Mouse (Mus musculus) cerebellum, adult 2 months (tissue): ENCODE results near the gene Gm20909. TPM values are rescaled to one million over a fixed set of nuclear protein-coding genes. Genes with fewer than 3 reads are reported as not detected.
"Not testable (repeated sequence)": the region's sequence is repeated elsewhere in the genome, so short reads cannot be mapped to it uniquely, and the experiment has no call there.

Experiments
- DNase-seq, 2 experiments: peaks; one replicate each; pipeline ENCODE4 v3.0.0; 2021
- H3K27ac ChIP-seq: fragments of 200-500 bp; 2 replicates; pipeline ENCODE4 v1.5.1; 2012; ENCODE audit warnings: low read length, control low read depth, inconsistent platforms; ENCODE audit not compliant: insufficient read depth
- H3K27me3 ChIP-seq: fragments of 200-500 bp; 2 replicates; pipeline ENCODE4 v1.6.1; 2012; ENCODE audit warnings: inconsistent platforms, mild to moderate bottlenecking, low read length, moderate library complexity; ENCODE audit not compliant: control insufficient read depth, insufficient read depth
- H3K4me1 ChIP-seq: fragments of 200-500 bp; 2 replicates; pipeline ENCODE4 v1.6.1; 2011; ENCODE audit warnings: low read length; ENCODE audit not compliant: control insufficient read depth, insufficient read depth
- H3K4me3 ChIP-seq: fragments of 200-500 bp; replicated peaks from 2 replicates; pipeline ENCODE3; 2011; ENCODE audit warnings: mild to moderate bottlenecking, low read depth, low read length, control low read depth; ENCODE audit not compliant: insufficient read depth
- WGBS: fragments of 180-500 bp; shearing (Covaris S2); methylation state at CpG from one replicate; pipeline ENCODE4 v1.1.7; 2018; 5-methylcytosine and 5-hydroxymethylcytosine counted together
- polyA plus RNA-seq: library from polyadenylated mRNA; depleted of rRNA; stranded (reverse); fragments of >200 nt; gene quantifications from 2 replicates; pipeline ENCODE4 v1.2.3, GENCODE M21; 2012; rRNA removed

Gene Gm20909
- polyA plus RNA-seq: not detected in 2 replicates

DNA sequence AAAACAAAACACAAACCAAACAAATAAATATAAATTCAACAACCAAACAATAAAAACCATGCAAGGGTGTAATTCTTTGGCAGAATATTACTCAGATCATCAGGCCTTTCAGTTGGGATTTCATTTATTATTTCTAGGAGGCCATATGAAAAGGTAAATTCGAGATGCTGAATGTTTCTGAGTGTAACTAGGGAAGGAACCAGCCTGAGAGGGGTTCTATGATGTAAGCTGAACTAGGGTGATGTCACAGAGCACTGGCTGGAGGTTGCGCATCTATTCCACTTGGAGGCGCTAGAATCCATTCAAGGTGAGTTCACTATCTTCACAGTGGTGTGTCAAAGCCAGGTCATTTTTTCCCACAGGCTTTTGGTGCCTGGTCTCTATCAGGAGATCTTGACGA lies at the start of gene Gm20909:
Gene Gm20909 (plus strand): TSS at position 301 of the 400 bp plus-strand sequence.
- DNase-seq: not testable (repeated sequence)

More for the DNA sequence above, at the start of gene Gm20909:
- not testable (repeated sequence) for H3K4me3 ChIP-seq, H3K4me1 ChIP-seq, H3K27me3 ChIP-seq, H3K27ac ChIP-seq
- WGBS: no CpG with 5 or more reads among the region's 4 CpGs

Other genes starting within 250 kb of the Gm20909 start
- not detected in 2 replicates for gene Gm29866, start 170.9 kb upstream of the Gm20909 start, polyA plus RNA-seq
- not detected in 2 replicates for gene Gm20865, start 77.0 kb downstream of the Gm20909 start, polyA plus RNA-seq